Mouse (Mus musculus): Measurements from ENCODE around the gene Tril.

DNA sequence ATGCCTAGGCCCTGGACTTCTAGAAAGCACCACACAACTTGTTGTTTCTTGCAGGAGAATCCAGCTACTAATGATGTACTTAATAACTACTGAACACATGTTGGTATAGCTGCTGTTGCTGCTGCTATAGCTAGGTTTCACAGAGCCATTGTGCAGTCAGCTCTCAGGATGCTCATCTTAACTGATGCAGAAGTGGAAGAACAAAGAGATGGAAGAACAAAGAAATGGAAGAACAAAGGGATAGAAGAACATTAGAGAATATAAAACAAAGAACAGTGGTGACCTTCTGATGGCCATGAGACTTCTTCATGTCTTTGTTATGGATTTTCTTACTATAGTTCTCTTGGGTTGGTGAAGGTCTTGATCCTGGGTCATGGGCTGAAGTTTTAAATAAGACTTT lies 6.4 kb downstream of the Tril start:
- TF ChIP-seq POLR2A (IDR thresholded peaks at IDR 0.05; ENCODE audit: borderline replicate concordance, low read depth, low read length) (no peak), CTCF (IDR thresholded peaks at IDR 0.05; ENCODE audit: low read depth, low read length) (no peak)
